Mouse (Mus musculus) hindbrain, embryonic 14.5 days (tissue): ENCODE measurements at regions not wholly inside any gene's neighbourhood (a gene's known extent, or its start where the extent isn't known, plus 50 kb on each side); places are given as distances from the start of the nearest gene placed in this dataset.

Experiments
- ATAC-seq: fragments of 200-750 bp; cut with Nextera tagmentation; 2 replicates; pipeline ENCODE4 v1.8.0; 2017; ENCODE audit warnings: moderate number of reproducible peaks, mild to moderate bottlenecking, moderate TSS enrichment, moderate library complexity; ENCODE audit not compliant: low FRiP score
- DNase-seq: peaks from one replicate; pipeline ENCODE4 v3.0.0-alpha.2; 2015; ENCODE audit warnings: low spot score
- H3K27ac ChIP-seq: fragments of 300-500 bp; sonication (generic); 2 replicates; pipeline ENCODE4 v1.5.1; 2014; ENCODE audit warnings: mild to moderate bottlenecking, moderate library complexity
- H3K27me3 ChIP-seq: fragments of 300-500 bp; sonication (generic); 2 replicates; pipeline ENCODE4 v1.6.1; 2014; ENCODE audit warnings: mild to moderate bottlenecking, low read length, mixed read lengths; ENCODE audit not compliant: control insufficient read depth, insufficient read depth
- H3K36me3 ChIP-seq: fragments of 300-500 bp; sonication (generic); replicated peaks from 2 replicates; pipeline ENCODE4 v1.6.1; 2014; ENCODE audit not compliant: control insufficient read depth, insufficient read depth
- H3K4me1 ChIP-seq: fragments of 300-500 bp; sonication (generic); replicated peaks from 2 replicates; pipeline ENCODE4 v1.6.1; 2014; ENCODE audit warnings: antibody characterized with exemption, low read length, mixed read lengths; ENCODE audit not compliant: control insufficient read depth, insufficient read depth
- H3K4me2 ChIP-seq: fragments of 300-500 bp; sonication (generic); replicated peaks from 2 replicates; pipeline ENCODE4 v1.6.1; 2014; ENCODE audit warnings: mild to moderate bottlenecking, moderate library complexity
- H3K4me3 ChIP-seq: fragments of 300-500 bp; sonication (generic); replicated peaks from 2 replicates; pipeline ENCODE4 v1.5.1; 2014; ENCODE audit warnings: mild to moderate bottlenecking, low read length
- H3K9ac ChIP-seq: fragments of 300-500 bp; sonication (generic); 2 replicates; pipeline ENCODE4 v1.6.1; 2014
- H3K9me3 ChIP-seq: fragments of 300-500 bp; sonication (generic); 2 replicates; pipeline ENCODE4 v1.6.1; 2016; ENCODE audit warnings: low read length; ENCODE audit not compliant: control insufficient read depth
- WGBS: fragments of 180-500 bp; shearing (Covaris S2); extraction: QIAGEN DNeasy Blood & Tissue Kit; methylation state at CpG from one replicate; pipeline ENCODE4 v1.1.7; 2014; 5-methylcytosine and 5-hydroxymethylcytosine counted together

GRCm38 (mm10) chr10:61034056-61034455 is 55.1 kb upstream of the Pcbd1 start:
- no peak overlapping the region for H3K4me2 ChIP-seq
- no peak overlapping the region for H3K9ac ChIP-seq
- H3K4me1 ChIP-seq: no peaks in the 10 kb centered on the region
- H3K4me3 ChIP-seq: no peak overlapping the region
- H3K36me3 ChIP-seq: no peaks in the 10 kb centered on the region
- H3K27ac ChIP-seq: no peak overlapping the region
- no peak for DNase-seq
- H3K27me3 ChIP-seq: no peaks in the 10 kb centered on the region
- 56% methylated on average over 6 of the region's 6 CpGs for WGBS
- no peak for ATAC-seq
- no peaks in the 10 kb centered on the region for H3K9me3 ChIP-seq

DNA sequence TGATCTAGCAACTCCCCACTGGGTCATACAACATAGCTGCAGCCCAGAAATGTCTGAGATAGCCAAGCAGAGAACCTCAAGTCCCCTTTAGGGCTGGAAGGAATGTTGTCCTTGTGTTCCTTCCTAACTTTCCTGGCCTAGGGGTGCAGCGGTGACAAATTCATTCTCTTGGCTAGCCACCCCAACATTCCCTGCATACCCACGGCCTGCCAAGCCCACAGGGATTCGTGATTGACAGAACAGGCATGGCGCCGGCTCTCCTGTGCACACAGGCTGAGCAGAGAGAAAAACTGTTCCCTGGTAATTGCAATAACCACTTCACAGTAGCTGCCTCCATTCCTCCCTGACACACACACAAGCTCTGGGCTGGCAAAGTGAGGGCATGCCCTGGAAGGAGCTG is 60.5 kb upstream of the Pcbd1 start:
- no peak for DNase-seq

DNA sequence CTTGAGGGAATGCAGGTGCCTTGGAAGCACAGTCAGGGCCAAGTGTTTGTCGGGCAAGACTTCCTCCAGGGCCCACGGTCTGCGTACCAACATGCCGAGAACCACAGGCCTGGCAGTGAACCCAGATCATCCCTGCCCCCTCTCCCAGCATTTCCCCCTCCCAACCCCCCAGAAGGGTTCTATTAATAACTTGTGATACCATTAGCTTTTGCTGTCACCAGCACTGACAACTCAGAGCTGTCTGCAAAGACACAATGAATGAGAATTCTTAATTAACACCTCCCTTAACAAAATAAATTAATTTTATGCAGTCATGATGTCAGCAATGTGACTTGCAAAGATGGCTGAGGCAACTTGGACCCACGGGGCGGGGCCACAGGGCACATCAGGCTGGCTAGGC is 61.9 kb upstream of the Pcbd1 start:
- no peak overlapping the region for H3K4me2 ChIP-seq
- H3K27me3 ChIP-seq: no peaks in the 10 kb centered on the region
- H3K4me1 ChIP-seq: no peaks in the 10 kb centered on the region
- H3K4me3 ChIP-seq: no peak overlapping the region
- H3K36me3 ChIP-seq: no peaks in the 10 kb centered on the region
- H3K9me3 ChIP-seq: no peaks in the 10 kb centered on the region
- no peak for DNase-seq
- 71% methylated on average over 6 of the region's 6 CpGs for WGBS
- no peak overlapping the region for H3K27ac ChIP-seq
- no peak for ATAC-seq
- no peak overlapping the region for H3K9ac ChIP-seq

More for the DNA sequence above, 60.5 kb upstream of the Pcbd1 start:
- Histone ChIP-seq H3K9ac (no peak overlapping the region), H3K4me3 (no peak overlapping the region), H3K27me3 (no peaks in the 10 kb centered on the region), H3K36me3 (no peaks in the 10 kb centered on the region), H3K27ac (no peak overlapping the region), H3K9me3 (no peaks in the 10 kb centered on the region), H3K4me1 (no peaks in the 10 kb centered on the region), H3K4me2 (no peak overlapping the region)
- WGBS: 59% methylated on average over 5 of the region's 5 CpGs
- ATAC-seq: no peak

- WGBS: 84% methylated on average over 4 of the region's 4 CpGs
Measured at GRCm38 (mm10) chr10:61025061-61025460, 64.1 kb upstream of the Pcbd1 start.

GRCm38 (mm10) chr10:61024166-61024565 is 65.0 kb upstream of the Pcbd1 start:
- H3K4me1 ChIP-seq: no peaks in the 10 kb centered on the region
- no peaks in the 10 kb centered on the region for H3K36me3 ChIP-seq
- ATAC-seq: no peak
- no peaks in the 10 kb centered on the region for H3K27me3 ChIP-seq
- no peak overlapping the region for H3K4me2 ChIP-seq
- 35% methylated on average over 3 of the region's 3 CpGs for WGBS
- DNase-seq: no peak
- H3K9me3 ChIP-seq: no peaks in the 10 kb centered on the region
- H3K4me3 ChIP-seq: no peak overlapping the region
- H3K27ac ChIP-seq: no peak overlapping the region
- H3K9ac ChIP-seq: no peak overlapping the region

More at GRCm38 (mm10) chr10:61025061-61025460, 64.1 kb upstream of the Pcbd1 start:
- Histone ChIP-seq H3K27me3 (no peaks in the 10 kb centered on the region), H3K4me3 (no peak overlapping the region), H3K27ac (no peak overlapping the region), H3K36me3 (no peaks in the 10 kb centered on the region), H3K4me1 (no peaks in the 10 kb centered on the region), H3K9ac (no peak overlapping the region), H3K9me3 (no peaks in the 10 kb centered on the region), H3K4me2 (no peak overlapping the region)
- no peak for ATAC-seq
- DNase-seq: no peak

- DNase-seq: no peak
Measured at GRCm38 (mm10) chr10:61023431-61023830, 65.7 kb upstream of the Pcbd1 start.

DNA sequence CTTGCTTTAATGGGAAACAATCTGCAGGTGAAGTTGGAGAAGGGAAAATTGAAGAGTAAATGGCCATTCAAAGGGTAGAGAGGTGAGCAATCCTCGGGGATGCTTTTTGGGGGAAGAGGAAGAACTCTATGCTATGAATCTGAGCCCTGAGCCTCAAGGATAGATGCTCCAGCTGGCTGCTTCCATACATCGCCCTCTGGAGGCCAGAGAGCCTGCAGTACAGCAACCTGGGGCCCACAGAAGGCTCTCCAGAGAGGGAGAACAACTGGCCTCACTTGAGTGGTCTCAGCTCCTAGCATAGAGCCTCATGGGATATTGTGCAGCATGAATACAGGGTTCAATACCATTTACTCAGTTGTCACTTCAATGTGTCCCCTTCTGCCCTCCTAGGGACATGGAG is 69.6 kb upstream of the Pcbd1 start:
- Histone ChIP-seq H3K36me3 (no peaks in the 10 kb centered on the region), H3K4me1 (no peaks in the 10 kb centered on the region), H3K9me3 (no peaks in the 10 kb centered on the region), H3K9ac (no peak overlapping the region), H3K4me3 (no peak overlapping the region), H3K27me3 (no peaks in the 10 kb centered on the region), H3K27ac (no peak overlapping the region), H3K4me2 (no peak overlapping the region)
- no peak for ATAC-seq
- DNase-seq: no peak
- 16% methylated on average over 2 of the region's 2 CpGs for WGBS

More at GRCm38 (mm10) chr10:61023431-61023830, 65.7 kb upstream of the Pcbd1 start:
- H3K9ac ChIP-seq: no peak overlapping the region
- H3K27me3 ChIP-seq: no peaks in the 10 kb centered on the region
- no peak overlapping the region for H3K4me3 ChIP-seq
- H3K9me3 ChIP-seq: no peaks in the 10 kb centered on the region
- WGBS: 48% methylated on average over 7 of the region's 7 CpGs
- H3K4me2 ChIP-seq: no peak overlapping the region
- no peak overlapping the region for H3K27ac ChIP-seq
- ATAC-seq: no peak
- no peaks in the 10 kb centered on the region for H3K4me1 ChIP-seq
- no peaks in the 10 kb centered on the region for H3K36me3 ChIP-seq

DNA sequence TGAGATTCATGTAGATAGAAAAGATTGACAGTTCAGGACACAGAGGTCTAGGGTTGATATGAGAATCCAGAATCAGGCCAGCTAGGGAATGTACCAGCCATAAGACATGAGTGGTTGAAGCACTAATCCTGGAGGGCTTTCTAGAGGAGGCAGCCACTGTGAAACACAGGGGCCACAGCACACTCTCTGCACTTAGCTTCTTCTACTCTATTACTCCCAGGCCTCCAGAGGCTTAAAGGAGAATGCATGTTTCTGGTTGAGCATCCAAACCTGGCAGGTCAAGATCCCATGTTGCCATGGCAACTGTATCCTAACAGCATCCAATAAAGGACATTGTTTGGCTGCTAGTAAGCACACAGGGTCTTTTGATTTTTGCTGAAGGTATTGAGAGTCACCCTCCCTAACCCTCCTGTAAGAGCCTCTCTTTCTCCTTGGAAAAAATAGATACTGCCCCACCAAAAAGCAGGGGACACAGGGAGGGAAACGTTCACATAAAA is 76.9 kb upstream of the Pcbd1 start:
- ATAC-seq (no peak), DNase-seq (peak; percentile 39)
- H3K4me1 ChIP-seq: peaks cover 8% of the 10 kb centered on the region; the same call in 1 of the 2 replicates
- H3K27me3 ChIP-seq: no peaks in the 10 kb centered on the region
- 48% methylated on average over 1 of the region's 1 CpGs for WGBS
- no peak overlapping the region for H3K4me3 ChIP-seq
- no peak overlapping the region for H3K4me2 ChIP-seq
- no peaks in the 10 kb centered on the region for H3K36me3 ChIP-seq
- no peak overlapping the region for H3K27ac ChIP-seq
- no peak overlapping the region for H3K9ac ChIP-seq
- H3K9me3 ChIP-seq: no peaks in the 10 kb centered on the region

DNA sequence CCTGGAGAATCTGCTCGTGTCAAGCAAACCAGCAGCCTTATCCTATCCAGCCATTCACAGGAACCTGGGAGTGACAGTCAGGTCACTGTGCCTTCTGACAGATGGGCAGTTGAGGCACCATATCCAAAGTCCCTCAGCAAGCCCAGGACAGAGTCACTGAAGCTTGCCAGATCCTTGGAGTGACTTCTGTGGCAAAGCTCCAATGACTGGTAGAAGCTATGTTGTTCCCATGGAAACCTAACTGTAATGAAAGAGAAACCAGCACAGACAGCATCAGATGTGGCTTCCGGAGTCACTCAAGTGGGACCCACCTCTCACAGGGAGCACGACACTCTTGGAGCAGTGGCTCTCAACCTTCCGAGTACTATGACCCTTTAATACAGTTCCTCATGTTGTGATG is 78.4 kb upstream of the Pcbd1 start:
- Histone ChIP-seq H3K36me3 (no peaks in the 10 kb centered on the region), H3K9ac (no peak overlapping the region), H3K27ac (no peak overlapping the region), H3K4me3 (no peak overlapping the region), H3K4me2 (no peak overlapping the region), H3K27me3 (no peaks in the 10 kb centered on the region), H3K9me3 (no peaks in the 10 kb centered on the region), H3K4me1 (peaks cover 8% of the 10 kb centered on the region; the same call in 1 of the 2 replicates)
- WGBS: 60% methylated on average over 4 of the region's 4 CpGs
- DNase-seq (no peak), ATAC-seq (no peak)

- ATAC-seq (no peak), DNase-seq (no peak)
- H3K27ac ChIP-seq: no peak overlapping the region
- H3K4me1 ChIP-seq: peaks cover 3% of the 10 kb centered on the region; the same call in 1 of the 2 replicates
- H3K36me3 ChIP-seq: no peaks in the 10 kb centered on the region
- 88% methylated on average over 3 of the region's 3 CpGs for WGBS
- H3K27me3 ChIP-seq: no peaks in the 10 kb centered on the region
- H3K4me3 ChIP-seq: no peak overlapping the region
- H3K4me2 ChIP-seq: no peak overlapping the region
- no peaks in the 10 kb centered on the region for H3K9me3 ChIP-seq
- no peak overlapping the region for H3K9ac ChIP-seq
Measured at GRCm38 (mm10) chr10:61007403-61007802, 81.7 kb upstream of the Pcbd1 start.
